ENCODE assay signal across 14 mouse cellular contexts in the genomic region with DNA sequence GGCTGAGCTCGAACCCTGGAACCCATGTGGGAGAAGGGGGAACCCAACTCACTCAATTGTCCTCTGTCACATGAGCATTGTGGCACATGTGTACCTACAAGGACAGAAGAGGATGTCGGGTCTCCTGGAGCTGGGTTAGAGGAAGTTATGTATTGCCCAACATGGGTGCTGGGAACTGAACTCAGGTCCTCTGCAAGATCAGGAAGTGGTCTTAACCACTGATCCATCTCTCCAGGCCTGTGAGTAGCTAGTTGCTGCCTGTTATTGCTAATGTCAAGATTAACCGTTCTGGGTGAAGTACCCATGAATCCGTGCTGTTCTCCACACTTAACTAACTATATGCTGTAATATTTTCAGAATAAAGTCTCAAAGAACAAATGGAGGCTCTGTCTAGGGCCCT.
"Had no signal": no experiment of that assay in that cellular context is flagged by ENCODE, and none has a peak within 500 bp of the region (broad histone marks: within the 10 kb centered on the region; RNA-seq: fewer than 3 reads in every experiment).

No protein-coding gene starts in this region.

- DNase-seq: lung, postnatal 10 days; lung, postnatal 4 days; right cerebral cortex, postnatal 14 days; thymus, adult 2 months; thymus, postnatal 25 days; thymus, postnatal 4 days had no signal

- H3K4me2 ChIP-seq: lung, embryonic 14.5 days; midbrain, embryonic 12.5 days; midbrain, embryonic 15.5 days; neural tube, embryonic 12.5 days; stomach, embryonic 15.5 days had no signal

- H3K36me3 ChIP-seq: midbrain, embryonic 10.5 days; midbrain, embryonic 12.5 days; midbrain, embryonic 15.5 days; neural tube, embryonic 12.5 days; stomach, embryonic 15.5 days had no signal

- H3K4me1 ChIP-seq: midbrain, embryonic 12.5 days; midbrain, embryonic 15.5 days; neural tube, embryonic 12.5 days; stomach, embryonic 15.5 days had no signal

- H3K9ac ChIP-seq: liver, embryonic 14.5 days; lung, embryonic 14.5 days; midbrain, embryonic 12.5 days; midbrain, embryonic 15.5 days; neural tube, embryonic 12.5 days; stomach, embryonic 15.5 days had no signal

- H3K4me3 ChIP-seq: midbrain, embryonic 10.5 days; midbrain, embryonic 12.5 days; midbrain, embryonic 15.5 days; neural tube, embryonic 12.5 days; stomach, embryonic 15.5 days had no signal

- ATAC-seq: midbrain, embryonic 15.5 days had no signal

- H3K9me3 ChIP-seq: midbrain, embryonic 10.5 days; midbrain, embryonic 15.5 days; stomach, embryonic 15.5 days had no signal

- H3K27ac ChIP-seq: liver, embryonic 14.5 days; midbrain, embryonic 10.5 days; midbrain, embryonic 12.5 days; midbrain, embryonic 15.5 days; neural tube, embryonic 12.5 days; stomach, embryonic 15.5 days; stomach, postnatal 0 days had no signal

- H3K27me3 ChIP-seq: midbrain, embryonic 12.5 days; midbrain, embryonic 15.5 days; neural tube, embryonic 12.5 days; stomach, embryonic 15.5 days had no signal
